In the genomic region with DNA sequence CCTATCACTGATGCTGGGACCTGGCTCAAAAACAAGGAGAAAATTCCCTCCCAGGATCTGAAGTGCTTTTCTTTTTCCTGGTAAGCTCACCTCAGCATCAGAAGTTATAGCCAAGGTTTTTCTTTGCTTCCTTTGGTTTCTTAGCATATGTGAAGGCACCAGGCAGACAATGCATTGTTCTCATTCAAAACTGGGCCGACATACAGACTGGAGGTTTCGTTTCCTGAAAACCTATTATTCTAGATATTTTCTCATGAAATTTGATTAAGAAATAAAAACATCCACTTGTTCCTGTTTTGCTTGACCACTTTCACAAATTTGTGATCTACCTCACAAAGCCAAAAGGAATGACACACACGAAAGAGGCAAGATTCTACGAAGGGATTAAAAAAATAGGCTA, we compare ENCODE assay signal across 22 mouse cellular contexts.
"Had no signal": no experiment of that assay in that cellular context is flagged by ENCODE, and none has a peak within 500 bp of the region (broad histone marks: within the 10 kb centered on the region; RNA-seq: fewer than 3 reads in every experiment).

No protein-coding gene starts in this region.

- ATAC-seq: hindbrain, embryonic 16.5 days; hindbrain, postnatal 0 days; inflammation-experienced regulatory T-cells, adult 6 months; intestine, embryonic 15.5 days; intestine, embryonic 16.5 days; intestine, postnatal 0 days had no signal

- DNase-seq: heart, postnatal 10 days; heart, postnatal 14 days; heart, postnatal 36 days; heart, postnatal 4 days; kidney, adult 11 months; kidney, adult 18-20 months; kidney, adult 2 months; kidney, adult 8-10 months; kidney, adult 9 months; kidney, postnatal 10 days; kidney, postnatal 14 days; kidney, postnatal 25 days; kidney, postnatal 36 days; kidney, postnatal 4 days; layer of hippocampus, adult 9-11 months; layer of hippocampus, postnatal 36 days had no signal
